Mouse (Mus musculus) megakaryocyte progenitor cell, adult 5-6 weeks (primary cell): ENCODE measurements around the gene Vmn2r62. TPM values are rescaled to one million over a fixed set of nuclear protein-coding genes. Genes with fewer than 3 reads are reported as not detected.
"Not testable (repeated sequence)": the region's sequence is repeated elsewhere in the genome, so short reads cannot be mapped to it uniquely, and the experiment has no call there.

ENCODE experiments used
- ATAC-seq: replicated peaks from 2 replicates; pipeline ENCODE4 v1.8.0; 2016; ENCODE audit warnings: mild to moderate bottlenecking, moderate TSS enrichment, inconsistent platforms; ENCODE audit not compliant: poor library complexity
- total RNA-seq, 2 experiments: library from RNA; stranded (forward) in 1 of 2; stranded (reverse) in 1 of 2; fragments of 157-497, 149-512 nt in 1 of 2; fragments of 200-1000 nt in 1 of 2; gene quantifications; 2 replicates each; pipeline versions ENCODE4 v1.2.3 to v1.2.4; 2015 to 2017

Vmn2r62 gene
- total RNA-seq (2015) (not detected in 2 replicates), total RNA-seq (2017) (not detected in 2 replicates)

DNA sequence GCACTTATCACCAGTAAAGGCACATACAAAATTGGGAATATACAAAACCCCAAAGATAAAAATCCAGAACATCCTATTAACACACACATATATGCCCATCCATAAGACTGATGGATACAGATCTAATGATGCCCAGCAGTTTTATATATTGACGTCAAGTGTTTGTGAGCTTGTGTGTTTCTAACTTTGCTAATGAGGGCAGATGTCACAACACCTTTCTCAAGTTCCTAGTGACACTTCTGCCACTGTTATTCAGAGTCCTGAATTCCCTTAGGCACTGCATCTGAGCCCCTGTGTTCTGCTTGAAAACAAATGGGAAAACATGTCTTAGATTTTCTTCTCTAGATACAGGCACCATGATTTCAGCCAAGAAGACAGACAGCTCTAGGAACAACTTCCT, at the start of gene Vmn2r62:
Gene Vmn2r62, minus strand, starts transcription at position 101 of the 400 bp plus-strand sequence.
- not testable (repeated sequence) for ATAC-seq

DNA sequence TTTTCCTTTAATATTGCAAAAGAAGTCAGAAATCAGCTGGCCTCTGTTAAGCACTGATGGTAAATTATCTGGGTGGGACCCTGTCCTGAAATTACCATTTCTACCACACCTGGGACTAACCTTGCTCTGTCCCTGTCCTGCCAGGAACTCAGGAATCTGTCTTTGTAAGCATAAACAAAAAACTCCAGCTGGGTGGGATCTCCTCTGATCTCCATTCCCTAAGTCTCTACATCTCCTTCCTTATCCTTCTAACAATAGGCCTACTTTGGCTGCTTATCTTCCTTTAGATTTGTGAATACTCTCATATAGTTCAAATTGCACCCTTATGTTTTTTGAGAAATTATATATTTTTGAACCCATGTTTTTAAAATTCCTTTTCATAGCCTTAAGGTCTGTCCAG, 45.0 kb upstream of the Vmn2r62 start:
- ATAC-seq: not testable (repeated sequence)

DNA sequence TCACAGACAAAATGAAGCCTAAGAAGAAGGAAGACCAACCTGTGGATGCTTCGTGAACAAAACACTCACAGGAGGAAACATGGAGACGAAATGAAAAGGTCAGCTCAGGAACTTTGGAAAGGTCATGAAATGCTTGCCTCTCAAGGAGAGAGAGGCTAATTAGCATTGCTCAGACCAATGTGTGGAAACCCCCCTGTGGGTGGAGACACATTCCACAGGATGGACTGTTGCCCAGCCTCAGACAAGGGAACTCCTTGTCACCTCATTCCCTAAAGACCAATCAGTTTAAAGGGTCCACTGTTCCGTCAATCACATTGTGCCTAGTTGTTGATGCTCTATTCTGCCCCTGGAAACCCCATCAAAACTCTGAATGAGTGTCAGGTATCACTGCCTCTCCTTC, 38.9 kb upstream of the Vmn2r62 start:
- no peak for ATAC-seq

DNA sequence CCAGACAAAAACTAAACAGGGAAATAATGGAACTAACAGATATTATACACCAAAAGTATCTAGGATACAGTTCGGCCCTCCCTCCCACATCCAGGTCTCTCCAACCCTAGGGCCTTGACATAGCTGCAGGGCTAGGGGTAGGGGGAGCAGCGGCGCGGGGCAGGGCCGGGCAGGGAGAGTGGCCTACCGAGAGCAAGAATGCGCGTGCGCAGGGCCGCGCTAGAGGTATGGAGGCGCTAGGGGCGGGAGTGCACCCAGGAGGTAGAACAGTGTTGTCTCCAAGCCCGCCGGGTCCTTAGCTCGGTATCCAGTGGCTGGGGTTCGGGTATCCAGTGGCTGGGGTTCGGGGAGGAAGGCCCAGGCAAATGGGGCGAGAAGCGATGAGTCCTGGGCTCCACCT, 43.5 kb downstream of the Vmn2r62 start:
- no peak for ATAC-seq

DNA sequence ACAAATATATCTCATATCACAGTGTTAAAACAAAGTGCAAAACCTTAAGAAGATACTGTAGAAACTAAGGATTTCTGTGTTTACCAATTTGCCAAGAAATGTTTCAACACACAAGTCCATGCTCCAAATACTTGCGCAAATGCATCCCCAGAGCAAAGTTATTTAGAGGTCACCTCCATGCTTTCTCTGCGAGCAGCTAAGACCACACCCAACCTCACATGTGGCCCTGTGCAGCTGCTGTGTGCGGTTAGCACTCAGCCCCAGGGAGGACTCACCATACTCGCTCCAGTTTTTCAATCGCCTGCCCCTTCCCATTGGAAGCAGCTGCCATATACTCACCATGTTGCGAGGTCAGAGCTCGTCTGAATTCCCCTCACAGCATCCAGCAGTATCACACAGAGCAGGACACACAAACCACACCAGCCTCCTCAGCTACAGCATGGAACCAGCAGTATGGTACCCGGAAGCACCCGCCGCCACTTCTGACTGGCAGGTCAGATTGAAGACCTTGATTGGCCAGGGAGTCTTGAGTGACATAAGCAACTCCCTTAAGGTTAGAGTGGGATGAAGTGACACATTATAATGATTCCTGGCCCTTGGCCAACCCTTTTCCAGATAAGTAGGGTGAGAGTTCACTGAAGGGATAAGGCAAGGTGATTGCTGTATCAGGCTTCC, 54.7 kb downstream of the Vmn2r62 start:
- ATAC-seq: no peak

DNA sequence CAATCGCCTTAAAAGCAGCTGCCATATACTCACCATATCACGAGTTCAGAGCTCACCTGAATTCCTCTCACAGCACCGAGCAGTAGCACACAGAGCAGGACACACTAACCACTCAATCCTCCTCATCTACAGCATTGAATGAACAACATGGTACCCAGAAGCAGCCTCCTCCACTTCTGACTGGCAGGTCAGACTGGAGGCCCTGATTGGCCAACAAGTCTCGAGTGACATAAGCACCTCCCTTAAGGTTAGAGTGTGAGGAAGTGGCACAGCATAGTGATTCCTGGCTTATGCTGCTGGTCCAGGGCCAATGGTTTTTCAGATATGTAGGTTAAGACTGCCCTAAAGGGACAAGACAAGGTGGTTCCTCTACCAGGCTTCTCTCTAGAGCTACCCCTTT, 66.4 kb downstream of the Vmn2r62 start, which contains the start of gene Gm17067:
Gene Gm17067, minus strand, starts transcription at position 101 of the 400 bp plus-strand sequence.
- ATAC-seq: not testable (repeated sequence)

Other genes starting within 250 kb of the Vmn2r62 start
- gene Gm21028, start 214.9 kb downstream of the Vmn2r62 start, total RNA-seq (2015): not detected in 2 replicates
- gene Gm21028, start 214.9 kb downstream of the Vmn2r62 start, total RNA-seq (2017): not detected in 2 replicates
- 0.42 and 0.91 TPM in 2 replicates for gene Zfp977, start 201.0 kb downstream of the Vmn2r62 start, total RNA-seq (2015)
- 0.04 and 0.44 TPM in 2 replicates for gene Zfp977, start 201.0 kb downstream of the Vmn2r62 start, total RNA-seq (2017)
- gene Zfp976, start 150.9 kb downstream of the Vmn2r62 start, total RNA-seq (2015): 6.4 and 10.7 TPM in 2 replicates
- 3.5 and 5.1 TPM in 2 replicates for gene Zfp976, start 150.9 kb downstream of the Vmn2r62 start, total RNA-seq (2017)
- 6.2 and 7.1 TPM in 2 replicates for gene Zfp975, start 100.8 kb downstream of the Vmn2r62 start, total RNA-seq (2015)
- 4.9 and 8.3 TPM in 2 replicates for gene Zfp975, start 100.8 kb downstream of the Vmn2r62 start, total RNA-seq (2017)
- gene Gm17067, start 66.5 kb downstream of the Vmn2r62 start, total RNA-seq (2015): not detected in 2 replicates
- not detected in 2 replicates for gene Gm17067, start 66.5 kb downstream of the Vmn2r62 start, total RNA-seq (2017)
- not detected in 2 replicates for gene Gm2381, start 73.7 kb upstream of the Vmn2r62 start, total RNA-seq (2015)
- not detected in 2 replicates for gene Gm2381, start 73.7 kb upstream of the Vmn2r62 start, total RNA-seq (2017)
- not detected in 2 replicates for gene Vmn2r63, start 140.3 kb upstream of the Vmn2r62 start, total RNA-seq (2015)
- not detected in 2 replicates for gene Vmn2r63, start 140.3 kb upstream of the Vmn2r62 start, total RNA-seq (2017)
- not detected in 2 replicates for gene Gm9268, start 225.2 kb upstream of the Vmn2r62 start, total RNA-seq (2015)
- gene Gm9268, start 225.2 kb upstream of the Vmn2r62 start, total RNA-seq (2017): not detected in 2 replicates